Mouse (Mus musculus) limb, embryonic 15.5 days (tissue): ENCODE data around the gene Mapk12. TPM values are rescaled to one million over a fixed set of nuclear protein-coding genes. Genes with fewer than 3 reads are reported as not detected.

ENCODE experiments used
- ATAC-seq: fragments of 200-750 bp; cut with Nextera tagmentation; 2 replicates; pipeline ENCODE4 v1.8.0; 2017; ENCODE audit warnings: low read depth, moderate TSS enrichment; ENCODE audit not compliant: insufficient number of reproducible peaks, low FRiP score, low TSS enrichment
- H3K27ac ChIP-seq: fragments of 300-500 bp; sonication (generic); 2 replicates; pipeline ENCODE4 v1.5.1; 2015; ENCODE audit warnings: moderate library complexity, mild to moderate bottlenecking, inconsistent platforms
- H3K27me3 ChIP-seq: fragments of 300-500 bp; sonication (generic); 2 replicates; pipeline ENCODE4 v1.6.1; 2015; ENCODE audit warnings: inconsistent platforms
- H3K36me3 ChIP-seq: fragments of 300-500 bp; sonication (generic); 2 replicates; pipeline ENCODE4 v1.6.1; 2015; ENCODE audit warnings: inconsistent platforms
- H3K4me1 ChIP-seq: fragments of 300-500 bp; sonication (generic); 2 replicates; pipeline ENCODE4 v1.6.1; 2015; ENCODE audit warnings: inconsistent platforms
- H3K4me2 ChIP-seq: fragments of 300-500 bp; sonication (generic); 2 replicates; pipeline ENCODE4 v1.6.1; 2015; ENCODE audit warnings: mild to moderate bottlenecking, inconsistent platforms
- H3K4me3 ChIP-seq: fragments of 300-500 bp; sonication (generic); 2 replicates; pipeline ENCODE4 v1.5.1; 2015; ENCODE audit warnings: mild to moderate bottlenecking, inconsistent platforms
- H3K9ac ChIP-seq: fragments of 300-500 bp; sonication (generic); 2 replicates; pipeline ENCODE4 v1.6.1; 2015; ENCODE audit warnings: inconsistent platforms
- H3K9me3 ChIP-seq: fragments of 300-500 bp; sonication (generic); 2 replicates; pipeline ENCODE4 v1.6.1; 2016; ENCODE audit warnings: inconsistent platforms
- WGBS: fragments of 180-500 bp; shearing (Covaris S2); methylation state at CpG from one replicate; pipeline ENCODE4 v1.1.7; 2015; 5-methylcytosine and 5-hydroxymethylcytosine counted together
- polyA plus RNA-seq: library from polyadenylated mRNA; unstranded; fragments of >200 nt; fragmentation: Nextera tagmentation; extraction: Ambion mirVana; gene quantifications from 2 replicates; pipeline ENCODE4 v1.2.1, GENCODE M21; 2015

Gene Mapk12
- polyA plus RNA-seq, 1 experiment from 2014 or later: 7.1 TPM

DNA sequence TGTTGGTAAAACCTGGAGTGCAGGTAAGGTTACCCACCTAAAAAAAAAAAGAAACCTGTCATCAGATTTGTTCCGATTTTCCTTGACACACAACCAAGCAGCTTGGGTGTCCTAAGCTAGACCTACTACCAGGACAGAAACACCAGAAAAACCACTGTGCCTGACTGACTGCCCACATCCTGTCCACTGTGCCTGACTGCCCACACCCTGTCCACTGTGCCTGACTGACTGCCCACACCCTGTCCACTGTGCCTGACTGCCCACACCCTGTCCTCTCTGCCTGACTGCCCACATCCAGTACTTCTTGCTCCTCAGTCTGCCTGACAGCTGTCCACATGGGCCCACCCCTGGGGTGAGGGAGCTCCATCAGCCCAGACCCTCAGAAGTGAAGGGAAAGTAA, 33.5 kb downstream of the Mapk12 start:
- no peak overlapping the region for H3K4me2 ChIP-seq
- no peak overlapping the region for H3K27ac ChIP-seq
- WGBS: 89% methylated on average over 1 of the region's 1 CpGs
- H3K4me3 ChIP-seq: no peak overlapping the region
- H3K9ac ChIP-seq: no peak overlapping the region
- no peaks in the 10 kb centered on the region for H3K9me3 ChIP-seq
- H3K27me3 ChIP-seq: no peaks in the 10 kb centered on the region
- H3K4me1 ChIP-seq: no peaks in the 10 kb centered on the region
- H3K36me3 ChIP-seq: peaks cover 100% of the 10 kb centered on the region
- ATAC-seq: no peak

DNA sequence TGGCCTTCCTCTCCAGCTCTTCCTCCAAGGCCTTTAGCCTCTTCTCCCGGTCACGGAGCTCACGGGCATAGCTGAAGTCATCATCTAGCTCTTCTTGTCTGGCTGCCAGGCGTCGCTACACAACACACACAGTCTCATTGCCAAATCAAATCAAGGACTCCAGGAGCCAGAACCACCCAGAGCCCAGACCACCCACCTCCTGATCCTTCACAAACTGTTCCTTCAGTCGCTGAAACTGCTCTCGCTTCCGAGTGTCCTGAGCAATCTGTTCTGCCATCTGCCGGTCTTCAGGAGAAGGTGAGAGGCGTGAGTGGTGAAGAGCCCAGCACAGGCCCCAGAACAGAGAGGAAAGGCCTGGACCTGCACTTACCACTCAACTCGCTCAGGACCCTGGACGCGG, 34.4 kb downstream of the Mapk12 start:
- Histone ChIP-seq H3K9me3 (no peaks in the 10 kb centered on the region), H3K4me3 (no peak overlapping the region), H3K27me3 (no peaks in the 10 kb centered on the region), H3K4me1 (no peaks in the 10 kb centered on the region), H3K4me2 (no peak overlapping the region), H3K27ac (no peak overlapping the region), H3K9ac (no peak overlapping the region), H3K36me3 (peaks cover 100% of the 10 kb centered on the region)
- ATAC-seq: no peak
- WGBS: 94% methylated on average over 13 of the region's 13 CpGs

DNA sequence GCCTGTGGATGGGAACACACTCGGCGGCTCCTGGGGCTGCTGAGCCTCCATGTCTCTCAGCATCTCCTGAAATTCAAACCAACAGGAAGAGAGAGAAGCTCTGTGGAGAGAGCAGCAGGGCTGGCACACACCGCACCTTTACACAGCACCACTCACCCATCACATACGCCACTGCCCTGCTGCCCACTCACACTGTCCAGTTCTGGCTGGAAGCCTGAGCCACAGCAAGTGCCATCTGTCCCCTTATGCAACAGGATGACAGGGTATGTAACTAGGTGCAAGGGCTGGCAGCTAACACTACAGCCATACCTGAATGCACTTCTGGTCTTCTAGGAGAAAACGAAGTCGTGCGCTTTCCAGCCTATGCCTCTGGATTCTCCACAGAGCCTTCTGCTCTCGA, 36.1 kb downstream of the Mapk12 start:
- H3K36me3 ChIP-seq: peaks cover 100% of the 10 kb centered on the region

GRCm38 (mm10) chr15:89103921-89104320, 36.6 kb downstream of the Mapk12 start:
- 87% methylated on average over 10 of the region's 10 CpGs for WGBS
- Histone ChIP-seq H3K4me2 (no peak overlapping the region), H3K9me3 (no peaks in the 10 kb centered on the region), H3K36me3 (peaks cover 100% of the 10 kb centered on the region), H3K4me1 (no peaks in the 10 kb centered on the region), H3K9ac (no peak overlapping the region), H3K4me3 (no peak overlapping the region), H3K27me3 (no peaks in the 10 kb centered on the region), H3K27ac (no peak overlapping the region)
- ATAC-seq: no peak

More for the DNA sequence above, 36.1 kb downstream of the Mapk12 start:
- Histone ChIP-seq H3K9ac (no peak overlapping the region), H3K27me3 (no peaks in the 10 kb centered on the region), H3K27ac (no peak overlapping the region), H3K9me3 (no peaks in the 10 kb centered on the region), H3K4me1 (no peaks in the 10 kb centered on the region), H3K4me2 (no peak overlapping the region), H3K4me3 (no peak overlapping the region)
- ATAC-seq: no peak
- 95% methylated on average over 8 of the region's 8 CpGs for WGBS

- Histone ChIP-seq H3K4me3 (no peak overlapping the region), H3K27me3 (no peaks in the 10 kb centered on the region), H3K4me2 (no peak overlapping the region), H3K4me1 (no peaks in the 10 kb centered on the region), H3K36me3 (peaks cover 100% of the 10 kb centered on the region), H3K27ac (no peak overlapping the region), H3K9ac (no peak overlapping the region), H3K9me3 (no peaks in the 10 kb centered on the region)
- no peak for ATAC-seq
- WGBS: 84% methylated on average over 5 of the region's 5 CpGs
Observed at GRCm38 (mm10) chr15:89102646-89103045, 37.9 kb downstream of the Mapk12 start.

DNA sequence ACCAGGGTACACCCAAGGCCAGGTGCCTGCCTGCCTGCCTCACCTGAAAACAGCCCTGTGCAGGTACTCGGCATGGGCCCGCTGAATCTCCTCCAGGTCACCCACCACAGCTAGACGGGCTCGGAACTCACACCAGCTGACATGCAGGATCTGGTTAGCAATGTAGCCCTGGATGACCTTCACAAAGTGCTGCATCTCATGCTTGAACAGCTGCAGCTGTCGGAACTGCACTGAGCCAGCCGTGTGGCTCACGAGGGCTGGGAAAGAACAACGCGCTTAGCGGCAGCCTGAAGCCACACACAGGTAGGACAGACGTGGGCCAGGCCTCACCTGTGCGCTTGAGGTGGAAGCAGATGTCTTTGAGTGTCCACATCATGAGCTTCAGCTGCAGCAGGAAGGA, 39.7 kb downstream of the Mapk12 start:
- 90% methylated on average over 12 of the region's 12 CpGs for WGBS
- no peak overlapping the region for H3K4me3 ChIP-seq
- H3K27ac ChIP-seq: no peak overlapping the region
- H3K9ac ChIP-seq: no peak overlapping the region
- no peak for ATAC-seq
- no peaks in the 10 kb centered on the region for H3K4me1 ChIP-seq
- no peak overlapping the region for H3K4me2 ChIP-seq
- H3K9me3 ChIP-seq: no peaks in the 10 kb centered on the region
- H3K27me3 ChIP-seq: no peaks in the 10 kb centered on the region
- H3K36me3 ChIP-seq: peaks cover 100% of the 10 kb centered on the region

DNA sequence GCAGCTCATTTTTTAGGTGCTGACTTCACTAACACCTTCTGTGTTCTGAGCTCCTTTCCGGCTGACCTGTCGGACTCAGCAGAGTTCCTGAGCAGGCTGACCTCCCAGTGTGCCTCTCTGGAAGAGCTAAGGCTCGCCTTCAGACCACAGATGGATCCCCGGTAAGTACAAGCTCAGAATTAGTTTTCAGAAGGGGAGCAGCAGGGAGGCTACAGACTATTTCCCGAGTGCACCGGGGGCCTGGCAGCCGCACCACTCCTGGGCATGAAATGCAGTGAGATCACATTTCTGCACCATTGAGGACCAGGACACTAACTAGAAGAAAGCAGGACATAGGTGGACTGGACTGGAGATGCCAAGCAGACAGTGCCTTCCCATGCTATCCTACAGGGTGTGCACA, 41.9 kb downstream of the Mapk12 start:
- 88% methylated on average over 7 of the region's 7 CpGs for WGBS
- peaks cover 100% of the 10 kb centered on the region for H3K36me3 ChIP-seq

DNA sequence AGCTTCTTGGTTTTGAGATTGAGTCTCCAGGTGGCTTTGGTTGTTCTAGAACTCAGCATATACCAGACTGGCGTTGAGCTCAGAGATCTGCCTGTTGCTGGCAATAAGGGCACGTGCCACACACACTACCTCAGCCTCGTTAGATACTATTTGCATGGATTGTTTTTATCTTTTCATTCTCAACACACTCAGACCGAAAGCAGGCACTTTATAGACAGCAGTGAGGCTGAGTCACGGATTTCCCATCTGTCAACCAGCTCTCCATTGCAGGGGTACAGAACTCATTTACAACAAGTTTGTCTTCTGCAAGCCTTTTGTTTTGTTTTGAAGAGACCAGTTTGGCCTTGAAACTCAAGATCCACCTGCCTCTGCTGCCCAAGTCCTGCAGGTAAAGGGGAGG, 43.1 kb downstream of the Mapk12 start:
- H3K36me3 ChIP-seq: peaks cover 100% of the 10 kb centered on the region
- WGBS: 89% methylated on average over 5 of the region's 5 CpGs
- no peak overlapping the region for H3K4me3 ChIP-seq
- no peak for ATAC-seq
- H3K9me3 ChIP-seq: no peaks in the 10 kb centered on the region
- H3K4me1 ChIP-seq: no peaks in the 10 kb centered on the region
- no peak overlapping the region for H3K27ac ChIP-seq
- H3K4me2 ChIP-seq: no peak overlapping the region
- H3K9ac ChIP-seq: no peak overlapping the region
- no peaks in the 10 kb centered on the region for H3K27me3 ChIP-seq

More for the DNA sequence above, 41.9 kb downstream of the Mapk12 start:
- no peaks in the 10 kb centered on the region for H3K4me1 ChIP-seq
- H3K9me3 ChIP-seq: no peaks in the 10 kb centered on the region
- no peaks in the 10 kb centered on the region for H3K27me3 ChIP-seq
- no peak for ATAC-seq
- no peak overlapping the region for H3K4me2 ChIP-seq
- no peak overlapping the region for H3K4me3 ChIP-seq
- H3K27ac ChIP-seq: no peak overlapping the region
- no peak overlapping the region for H3K9ac ChIP-seq

- WGBS: 74% methylated on average over 5 of the region's 5 CpGs
Observed at GRCm38 (mm10) chr15:89092181-89092580, 48.3 kb downstream of the Mapk12 start.

GRCm38 (mm10) chr15:89090662-89091061, 49.8 kb downstream of the Mapk12 start:
- 61% methylated on average over 4 of the region's 4 CpGs for WGBS

More at GRCm38 (mm10) chr15:89092181-89092580, 48.3 kb downstream of the Mapk12 start:
- H3K36me3 ChIP-seq: peaks cover 55% of the 10 kb centered on the region
- no peaks in the 10 kb centered on the region for H3K27me3 ChIP-seq
- no peak overlapping the region for H3K4me2 ChIP-seq
- H3K9ac ChIP-seq: no peak overlapping the region
- no peak overlapping the region for H3K4me3 ChIP-seq
- H3K4me1 ChIP-seq: peaks cover 21% of the 10 kb centered on the region
- H3K27ac ChIP-seq: no peak overlapping the region
- no peak for ATAC-seq
- no peaks in the 10 kb centered on the region for H3K9me3 ChIP-seq

DNA sequence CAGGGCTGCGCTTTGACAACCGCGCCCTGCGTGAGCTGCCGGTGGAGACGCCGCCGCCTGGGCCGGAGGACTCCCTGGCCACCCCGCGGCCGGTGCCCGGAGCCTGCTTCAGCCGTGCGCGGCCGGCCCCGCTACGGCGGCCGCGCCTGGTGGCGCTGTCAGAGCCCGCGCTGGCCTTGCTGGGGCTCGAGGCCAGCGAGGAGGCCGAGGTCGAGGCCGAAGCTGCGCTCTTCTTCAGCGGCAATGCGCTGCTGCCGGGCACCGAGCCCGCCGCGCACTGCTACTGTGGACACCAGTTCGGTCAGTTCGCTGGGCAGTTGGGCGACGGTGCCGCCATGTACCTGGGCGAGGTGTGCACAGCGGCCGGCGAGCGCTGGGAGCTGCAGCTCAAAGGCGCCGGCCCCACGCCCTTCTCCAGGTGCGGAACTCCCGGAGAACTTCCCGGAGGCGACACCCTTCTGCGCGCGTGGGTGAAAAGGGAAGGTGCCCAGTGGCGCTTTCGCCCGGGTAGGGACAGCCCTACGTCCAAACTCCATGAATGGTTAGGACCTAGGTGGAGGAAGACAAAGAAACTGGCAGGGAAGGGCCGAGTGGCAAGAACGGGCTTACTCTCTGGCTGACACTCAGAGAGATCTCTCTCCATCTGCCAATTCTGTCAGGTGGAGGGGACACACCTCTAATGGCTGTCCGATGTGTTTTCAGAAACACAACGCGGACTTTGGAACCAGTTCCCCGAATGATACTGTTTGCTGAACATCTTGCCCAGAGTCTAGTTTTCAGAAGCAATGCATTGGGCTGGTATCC, 51.1 kb downstream of the Mapk12 start:
- 0 out of 2 replicates have a peak, but pooled peaks have one; percentile 19 for ATAC-seq
- Histone ChIP-seq H3K4me3 (peak overlapping the region; percentile 97), H3K4me2 (peak overlapping the region; percentile 95), H3K4me1 (peaks cover 21% of the 10 kb centered on the region), H3K27me3 (no peaks in the 10 kb centered on the region), H3K9ac (peak overlapping the region; percentile 95), H3K9me3 (no peaks in the 10 kb centered on the region), H3K27ac (peak overlapping the region; percentile 84), H3K36me3 (peaks cover 55% of the 10 kb centered on the region)
- WGBS: 3% methylated on average over 68 of the region's 68 CpGs

More at GRCm38 (mm10) chr15:89090662-89091061, 49.8 kb downstream of the Mapk12 start:
- Histone ChIP-seq H3K36me3 (peaks cover 55% of the 10 kb centered on the region), H3K27ac (no peak overlapping the region), H3K9ac (no peak overlapping the region), H3K27me3 (no peaks in the 10 kb centered on the region), H3K4me2 (no peak overlapping the region), H3K4me3 (no peak overlapping the region), H3K9me3 (no peaks in the 10 kb centered on the region), H3K4me1 (peaks cover 21% of the 10 kb centered on the region)
- no peak for ATAC-seq

DNA sequence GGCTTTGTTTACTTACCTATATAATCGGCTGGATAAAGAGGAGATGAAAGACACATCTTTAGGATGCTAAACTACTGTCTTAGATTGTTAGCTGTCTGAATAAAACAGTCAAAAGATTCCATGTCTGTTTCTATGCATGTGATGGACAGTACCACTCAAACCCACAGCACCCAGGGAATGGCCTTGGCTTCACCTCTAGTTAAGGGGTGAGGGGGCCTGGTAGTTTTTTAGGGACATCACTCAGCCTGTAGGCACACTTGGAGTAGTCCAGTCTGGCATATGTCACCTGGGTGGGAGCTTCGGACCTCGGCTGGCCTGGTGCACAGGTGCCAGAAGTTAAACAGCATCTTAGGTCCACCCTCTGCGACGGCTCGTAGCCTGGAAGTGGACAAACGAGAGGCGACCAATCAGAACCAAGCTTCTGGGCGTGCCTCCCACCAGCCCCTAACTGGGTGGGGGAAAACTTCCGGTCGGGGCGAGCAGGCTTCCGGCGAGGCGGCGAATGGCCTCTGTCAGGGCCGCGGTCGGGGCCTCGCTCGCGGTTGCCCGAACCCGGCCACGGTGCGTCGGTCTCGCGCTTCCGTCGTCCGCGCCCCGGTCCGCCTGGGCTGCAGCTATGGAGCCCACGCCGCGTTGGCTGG, 51.8 kb downstream of the Mapk12 start, which contains the start of gene Selenoo:
TSS of gene Selenoo (plus strand) at position 478 of the 641 bp plus-strand sequence.
- Histone ChIP-seq H3K9ac (peak within 1 kb of the TSS; percentile 95), H3K9me3 (no peaks in the 10 kb centered on the region), H3K27ac (peak within 1 kb of the TSS; percentile 84), H3K4me1 (peaks cover 21% of the 10 kb centered on the region), H3K27me3 (no peaks in the 10 kb centered on the region), H3K4me3 (peak within 1 kb of the TSS; percentile 97), H3K4me2 (peak within 1 kb of the TSS; percentile 95), H3K36me3 (peaks cover 55% of the 10 kb centered on the region)
- peak; percentile 83 for ATAC-seq
- 2% methylated on average over 38 of the region's 38 CpGs for WGBS
